Mouse (Mus musculus) thymus, postnatal 0 days (tissue): ENCODE measurements around the gene Tpst2. TPM values are rescaled to one million over a fixed set of nuclear protein-coding genes. Genes with fewer than 3 reads are reported as not detected.
A peak's percentile ranks its signal among the peaks of the same experiment; 100 is the strongest.

Source experiments
- DNase-seq: peaks from one replicate; pipeline ENCODE4 v3.0.0-alpha.2; 2015; ENCODE audit warnings: low spot score
- polyA plus RNA-seq: library from polyadenylated mRNA; unstranded; fragments of >200 nt; fragmentation: Nextera tagmentation; extraction: Ambion mirVana; gene quantifications from 2 replicates; pipeline ENCODE4 v1.2.1, GENCODE M21; 2015

Gene Tpst2
- polyA plus RNA-seq, 1 experiment from 2014 or later = 44.6 TPM

GRCm38 (mm10) chr5:112326446-112327009, 50.0 kb downstream of the Tpst2 start:
- DNase-seq = no peak

- DNase-seq = no peak
Measured at GRCm38 (mm10) chr5:112327854-112328253, 51.4 kb downstream of the Tpst2 start.

GRCm38 (mm10) chr5:112329805-112330564, 53.5 kb downstream of the Tpst2 start:
- DNase-seq = no peak

GRCm38 (mm10) chr5:112335473-112335872, 59.0 kb downstream of the Tpst2 start:
- peak; percentile 67 for DNase-seq

- DNase-seq = no peak
Measured at GRCm38 (mm10) chr5:112337004-112337403, 60.5 kb downstream of the Tpst2 start.

- no peak for DNase-seq
Measured at GRCm38 (mm10) chr5:112339215-112339614, 62.7 kb downstream of the Tpst2 start.

- peak; percentile 89 for DNase-seq
Measured at GRCm38 (mm10) chr5:112342463-112343204, 66.1 kb downstream of the Tpst2 start, which contains the start of the genes Srrd and Hps4. Gene Srrd (minus strand): TSS chr5:112343040. Gene Hps4 (plus strand): TSS chr5:112343083.

GRCm38 (mm10) chr5:112343205-112343595, 66.7 kb downstream of the Tpst2 start:
- no peak for DNase-seq

GRCm38 (mm10) chr5:112344092-112344960, 67.8 kb downstream of the Tpst2 start:
- DNase-seq = no peak

- DNase-seq = no peak
Measured at GRCm38 (mm10) chr5:112346211-112346965, 69.9 kb downstream of the Tpst2 start.

GRCm38 (mm10) chr5:112349169-112349568, 72.7 kb downstream of the Tpst2 start:
- DNase-seq = no peak

- no peak for DNase-seq
Measured at GRCm38 (mm10) chr5:112355493-112355892, 79.0 kb downstream of the Tpst2 start.

- no peak for DNase-seq
Measured at GRCm38 (mm10) chr5:112355910-112356309, 79.4 kb downstream of the Tpst2 start, which contains the start of gene Gm6583. Gene Gm6583 (minus strand): TSS chr5:112356033.

- no peak for DNase-seq
Measured at GRCm38 (mm10) chr5:112356322-112356721, 79.8 kb downstream of the Tpst2 start.

- no peak for DNase-seq
Measured at GRCm38 (mm10) chr5:112359520-112359919, 83.0 kb downstream of the Tpst2 start.

GRCm38 (mm10) chr5:112360077-112360476, 83.6 kb downstream of the Tpst2 start:
- no peak for DNase-seq

- no peak for DNase-seq
Measured at GRCm38 (mm10) chr5:112364184-112364797, 87.8 kb downstream of the Tpst2 start.
